Mouse (Mus musculus) ES-E14 (cell line): ENCODE measurements at regions not wholly inside any gene's neighbourhood (a gene's known extent, or its start where the extent isn't known, plus 50 kb on each side); places are given as distances from the start of the nearest gene placed in this dataset.

Source experiments
- DNase-seq: peaks from one replicate; pipeline ENCODE4 v3.0.0-alpha.2; 2013; ENCODE audit warnings: low read depth, low spot score
- H3K27ac ChIP-seq: 2 replicates; pipeline ENCODE4 v1.5.1; 2012; ENCODE audit warnings: low read depth, mild to moderate bottlenecking, low read length, moderate library complexity, mixed read lengths; ENCODE audit not compliant: poor library complexity, insufficient read depth, severe bottlenecking
- H3K36me3 ChIP-seq: 2 replicates; pipeline ENCODE4 v1.6.1; 2012; ENCODE audit warnings: mild to moderate bottlenecking, low read length, moderate library complexity, mixed read lengths; ENCODE audit not compliant: control insufficient read depth, poor library complexity, insufficient read depth, severe bottlenecking
- H3K4me1 ChIP-seq, 2 experiments: fragments of 150-350 bp in 1 of 2; sonication (generic) in 1 of 2; 2 replicates each; pipeline ENCODE4 v1.6.1; 2012; ENCODE audit warnings: low read length in 2 of 2, mild to moderate bottlenecking in 1 of 2, mixed read lengths in 1 of 2; ENCODE audit not compliant: control insufficient read depth in 2 of 2, insufficient read depth in 2 of 2, poor library complexity in 1 of 2
- H3K4me3 ChIP-seq, 2 experiments: fragments of 150-350 bp in 1 of 2; sonication (generic) in 1 of 2; 2 replicates each; pipeline ENCODE4 v1.5.1; 2012; ENCODE audit warnings: low read length in 2 of 2, low read depth in 1 of 2, mild to moderate bottlenecking in 1 of 2, mixed read lengths in 1 of 2; ENCODE audit not compliant: insufficient read depth in 1 of 2, poor library complexity in 1 of 2, severe bottlenecking in 1 of 2
- H3K9ac ChIP-seq: 2 replicates; pipeline ENCODE4 v1.6.1; 2012; ENCODE audit warnings: low read depth, mild to moderate bottlenecking, low read length, mixed read lengths; ENCODE audit not compliant: poor library complexity, insufficient read depth, severe bottlenecking
- H3K9me3 ChIP-seq: fragments of 150-350 bp; sonication (generic); 2 replicates; pipeline ENCODE4 v1.6.1; 2012; ENCODE audit warnings: low read depth, mild to moderate bottlenecking, low read length; ENCODE audit not compliant: control insufficient read depth, insufficient read depth
- CHD2 ChIP-seq: IDR thresholded peaks from 2 replicates; pipeline ENCODE4 v1.6.1; 2014; ENCODE audit warnings: mild to moderate bottlenecking, low read depth, low read length, inconsistent platforms
- HCFC1 ChIP-seq: IDR thresholded peaks from 2 replicates; pipeline ENCODE4 v1.6.1; 2012; ENCODE audit warnings: low read length, inconsistent platforms, borderline replicate concordance; ENCODE audit not compliant: insufficient read depth
- MAFK ChIP-seq: IDR thresholded peaks from 2 replicates; pipeline ENCODE4 v1.6.1; 2014; ENCODE audit warnings: mild to moderate bottlenecking, low read depth, low read length, inconsistent platforms; ENCODE audit not compliant: insufficient read depth
- ZC3H11A ChIP-seq: IDR thresholded peaks from 2 replicates; pipeline ENCODE4 v1.6.1; 2012; ENCODE audit warnings: low read depth, mild to moderate bottlenecking, inconsistent platforms, low read length, borderline replicate concordance
- ZNF384 ChIP-seq: IDR thresholded peaks from 2 replicates; pipeline ENCODE4 v1.6.1; 2012; ENCODE audit warnings: low read depth, low read length, inconsistent platforms
- in situ Hi-C, 2 experiments: fragments of 600-800 bp; cut with MboI; formaldehyde crosslinking; loops; one replicate each; pipeline ENCODE4 v1.15.1; 2025; ENCODE audit warnings: low sequenced_read_pairs in 2 of 2, inconsistent platforms in 1 of 2; ENCODE audit not compliant: unreplicated experiment in 2 of 2

- Histone ChIP-seq H3K27ac (no peak overlapping the region), H3K4me1 (no peaks in the 10 kb centered on the region), H3K4me3 (no peak overlapping the region), H3K36me3 (no peaks in the 10 kb centered on the region), H3K9ac (no peak overlapping the region), H3K9me3 (no peaks in the 10 kb centered on the region)
- TF ChIP-seq CHD2 (no peak), MAFK (no peak), HCFC1 (no peak), ZNF384 (no peak), ZC3H11A (no peak)
- in situ Hi-C loops, result no loop called here
- DNase-seq, result no peak
Measured at GRCm38 (mm10) chr16:30894086-30894485, 187.1 kb downstream of the Xxylt1 start.

- Histone ChIP-seq H3K36me3 (no peaks in the 10 kb centered on the region), H3K9me3 (no peaks in the 10 kb centered on the region), H3K27ac (no peak overlapping the region), H3K9ac (no peak overlapping the region), H3K4me3 (no peak overlapping the region), H3K4me1 (no peaks in the 10 kb centered on the region)
- no peak for DNase-seq
- no peak for TF ChIP-seq CHD2
- no peak for TF ChIP-seq ZNF384
- in situ Hi-C loops, result no loop called here
Measured at GRCm38 (mm10) chr16:30895021-30895420, 186.2 kb downstream of the Xxylt1 start.

- DNase-seq, result no peak
- H3K9me3 ChIP-seq, result no peaks in the 10 kb centered on the region
- no peaks in the 10 kb centered on the region for H3K4me1 ChIP-seq
- no peak for TF ChIP-seq HCFC1
- no peak for TF ChIP-seq ZNF384
- TF ChIP-seq MAFK, result no peak
- TF ChIP-seq CHD2, result no peak
- TF ChIP-seq ZC3H11A, result no peak
- H3K4me3 ChIP-seq, result no peak overlapping the region
- in situ Hi-C loops, result no loop called here
- H3K27ac ChIP-seq, result no peak overlapping the region
- H3K36me3 ChIP-seq, result no peaks in the 10 kb centered on the region
- no peak overlapping the region for H3K9ac ChIP-seq
Measured at GRCm38 (mm10) chr16:30897371-30897770, 183.9 kb downstream of the Xxylt1 start.

- no peak for TF ChIP-seq ZC3H11A
- no peak for TF ChIP-seq HCFC1
- no peak for TF ChIP-seq MAFK
- TF ChIP-seq CHD2, result no peak
- TF ChIP-seq ZNF384, result no peak
- H3K27ac ChIP-seq, result no peak overlapping the region
- H3K4me3 ChIP-seq, result no peak overlapping the region
- in situ Hi-C loops, result no loop called here
- no peaks in the 10 kb centered on the region for H3K4me1 ChIP-seq
- no peak overlapping the region for H3K9ac ChIP-seq
- H3K9me3 ChIP-seq, result no peaks in the 10 kb centered on the region
- no peaks in the 10 kb centered on the region for H3K36me3 ChIP-seq
- no peak for DNase-seq
Measured at GRCm38 (mm10) chr16:30900121-30900520, 181.1 kb downstream of the Xxylt1 start.

GRCm38 (mm10) chr16:30901309-30901708 lies 179.9 kb downstream of the Xxylt1 start:
- no peaks in the 10 kb centered on the region for H3K36me3 ChIP-seq
- H3K4me1 ChIP-seq, result no peaks in the 10 kb centered on the region
- H3K9ac ChIP-seq, result no peak overlapping the region
- TF ChIP-seq ZC3H11A (no peak), CHD2 (no peak), HCFC1 (no peak), ZNF384 (no peak), MAFK (no peak)
- H3K4me3 ChIP-seq, result no peak overlapping the region
- in situ Hi-C loops, result no loop called here
- no peak for DNase-seq
- H3K27ac ChIP-seq, result no peak overlapping the region
- H3K9me3 ChIP-seq, result no peaks in the 10 kb centered on the region
